Mouse (Mus musculus) neural tube, embryonic 11.5 days (tissue): ENCODE results near the gene Nars2. TPM values are rescaled to one million over a fixed set of nuclear protein-coding genes. Genes with fewer than 3 reads are reported as not detected.

Experiments used
- ATAC-seq: fragments of 200-750 bp; cut with Nextera tagmentation; 2 replicates; pipeline ENCODE4 v1.8.0; 2017; ENCODE audit warnings: moderate number of reproducible peaks, mild to moderate bottlenecking, moderate TSS enrichment, moderate library complexity; ENCODE audit not compliant: insufficient read depth, low FRiP score, low TSS enrichment
- DNase-seq: peaks from one replicate; pipeline ENCODE4 v3.0.0-alpha.2; 2015; ENCODE audit warnings: low spot score
- H3K27ac ChIP-seq: fragments of 300-500 bp; sonication (generic); 2 replicates; pipeline ENCODE4 v1.5.1; 2014; ENCODE audit warnings: low read depth, mild to moderate bottlenecking, low read length
- H3K27me3 ChIP-seq: fragments of 300-500 bp; sonication (generic); 2 replicates; pipeline ENCODE4 v1.6.1; 2014; ENCODE audit warnings: mild to moderate bottlenecking, low read length, mixed read lengths; ENCODE audit not compliant: control insufficient read depth, insufficient read depth
- H3K36me3 ChIP-seq: fragments of 300-500 bp; sonication (generic); 2 replicates; pipeline ENCODE4 v1.6.1; 2014; ENCODE audit warnings: mild to moderate bottlenecking, low read length, moderate library complexity, mixed read lengths; ENCODE audit not compliant: control insufficient read depth, insufficient read depth
- H3K4me1 ChIP-seq: fragments of 300-500 bp; sonication (generic); 2 replicates; pipeline ENCODE4 v1.6.1; 2014; ENCODE audit warnings: low read length, mixed read lengths; ENCODE audit not compliant: control insufficient read depth, insufficient read depth
- H3K4me2 ChIP-seq: fragments of 300-500 bp; sonication (generic); 2 replicates; pipeline ENCODE4 v1.6.1; 2014; ENCODE audit warnings: low read depth, mild to moderate bottlenecking, moderate library complexity
- H3K4me3 ChIP-seq: fragments of 300-500 bp; sonication (generic); 2 replicates; pipeline ENCODE4 v1.5.1; 2014; ENCODE audit warnings: low read depth, low read length
- H3K9ac ChIP-seq: fragments of 300-500 bp; sonication (generic); 2 replicates; pipeline ENCODE4 v1.6.1; 2014; ENCODE audit warnings: mild to moderate bottlenecking, low read length
- H3K9me3 ChIP-seq: fragments of 300-500 bp; sonication (generic); 2 replicates; pipeline ENCODE4 v1.6.1; 2016; ENCODE audit warnings: low read length; ENCODE audit not compliant: control insufficient read depth
- WGBS: fragments of 180-500 bp; shearing (Covaris S2); extraction: QIAGEN DNeasy Blood & Tissue Kit; methylation state at CpG from one replicate; pipeline ENCODE4 v1.1.7; 2014; 5-methylcytosine and 5-hydroxymethylcytosine counted together
- polyA plus RNA-seq: library from polyadenylated mRNA; unstranded; fragments of >200 nt; fragmentation: Nextera tagmentation; extraction: Ambion mirVana; gene quantifications from 2 replicates; pipeline ENCODE4 v1.2.1, GENCODE M21; 2014

The Nars2 gene
- 21.5 and 23.8 TPM in 2 replicates for polyA plus RNA-seq

- peaks cover 3% of the 10 kb centered on the region; the same call in 1 of the 2 replicates for H3K4me1 ChIP-seq
- peak within 1 kb of the TSS; percentile 57 for H3K4me2 ChIP-seq
- DNase-seq = peak; percentile 97
- no peaks in the 10 kb centered on the region for H3K36me3 ChIP-seq
- H3K27ac ChIP-seq = peak within 1 kb of the TSS; percentile 54; the same call in 1 of the 2 replicates
- H3K9me3 ChIP-seq = no peaks in the 10 kb centered on the region
- H3K9ac ChIP-seq = peak within 1 kb of the TSS; percentile 75
- peak; percentile 99 for ATAC-seq
- H3K27me3 ChIP-seq = no peaks in the 10 kb centered on the region
- H3K4me3 ChIP-seq = peak within 1 kb of the TSS; percentile 73
- WGBS = under 1% methylated on average over 62 of the region's 62 CpGs
Measured at GRCm38 (mm10) chr7:96951281-96952051, at the start of gene Nars2. Nars2 (plus strand) TSS chr7:96951505.

DNA sequence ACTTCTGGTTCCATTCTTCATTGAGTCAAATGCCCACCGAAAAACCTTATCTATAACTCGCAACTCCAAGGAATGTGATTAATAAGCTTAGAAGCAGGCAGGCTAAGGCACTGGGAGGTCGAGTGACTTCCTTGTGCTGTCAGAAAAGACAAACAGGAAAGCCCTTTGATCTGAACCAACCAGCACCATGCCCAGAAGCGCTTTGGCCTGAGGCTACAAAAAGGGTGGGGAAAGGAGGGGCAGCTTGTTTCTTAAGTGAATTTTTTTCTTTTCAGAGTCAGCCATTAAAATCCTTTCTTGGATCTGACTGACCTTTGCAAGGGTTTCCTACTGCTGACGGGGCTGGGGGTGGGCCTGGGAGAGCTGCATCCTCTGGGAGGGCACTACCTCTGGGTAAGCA lies 49.1 kb upstream of the Nars2 start:
- Histone ChIP-seq H3K27me3 (no peaks in the 10 kb centered on the region), H3K4me2 (no peak overlapping the region), H3K4me1 (peaks cover 2% of the 10 kb centered on the region), H3K9ac (no peak overlapping the region), H3K9me3 (no peaks in the 10 kb centered on the region), H3K36me3 (peaks cover 3% of the 10 kb centered on the region; the same call in 1 of the 2 replicates), H3K27ac (no peak overlapping the region), H3K4me3 (no peak overlapping the region)
- 56% methylated on average over 5 of the region's 5 CpGs for WGBS
- ATAC-seq (no peak), DNase-seq (no peak)

DNA sequence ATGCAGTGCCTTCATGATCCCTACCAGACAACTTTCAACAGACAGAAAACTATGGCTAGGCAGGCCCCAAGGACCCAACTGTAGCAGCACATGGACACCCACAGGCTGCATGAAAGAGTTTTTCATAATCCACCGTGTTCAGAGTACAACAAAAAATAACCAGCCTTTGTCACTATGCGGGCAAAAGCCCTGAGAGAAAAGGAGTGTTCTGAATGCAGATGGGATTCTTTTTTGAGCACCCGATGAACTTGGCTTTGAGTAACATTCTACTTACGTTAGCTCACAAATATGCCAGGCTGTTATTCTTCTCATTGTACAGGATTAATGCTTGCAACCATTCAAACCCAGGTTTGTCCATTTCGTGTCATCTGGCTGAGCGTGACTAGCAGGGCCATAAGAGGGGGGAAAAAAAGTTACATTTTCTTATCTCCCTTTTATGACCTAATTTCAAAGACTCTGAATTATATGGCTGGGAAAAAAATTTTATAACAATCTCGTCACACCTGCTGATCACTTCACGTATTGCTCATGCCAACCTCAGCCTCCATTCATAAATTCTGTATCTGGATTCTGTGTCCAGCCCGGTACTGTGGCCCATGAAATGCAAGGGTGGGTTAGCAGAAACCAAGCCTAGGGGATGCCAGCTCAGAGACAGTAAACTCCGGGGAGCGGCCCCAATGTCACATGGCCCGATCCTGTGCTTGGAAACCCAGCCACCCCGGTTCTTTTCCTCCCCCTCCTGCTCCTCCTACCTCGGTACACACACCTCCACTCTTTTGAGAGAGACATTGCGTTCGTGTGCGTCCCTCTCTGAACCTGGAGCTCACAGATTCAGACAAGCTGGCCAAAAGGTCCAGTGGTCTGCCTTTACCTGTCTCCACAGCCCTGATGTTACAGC lies 48.0 kb upstream of the Nars2 start:
- Histone ChIP-seq H3K4me2 (no peak overlapping the region), H3K9ac (no peak overlapping the region), H3K9me3 (no peaks in the 10 kb centered on the region), H3K4me1 (peaks cover 2% of the 10 kb centered on the region), H3K27ac (no peak overlapping the region), H3K4me3 (no peak overlapping the region), H3K36me3 (peaks cover 3% of the 10 kb centered on the region; the same call in 1 of the 2 replicates), H3K27me3 (no peaks in the 10 kb centered on the region)
- ATAC-seq (no peak), DNase-seq (no peak)
- 85% methylated on average over 17 of the region's 17 CpGs for WGBS

GRCm38 (mm10) chr7:96904442-96904841 lies 46.9 kb upstream of the Nars2 start:
- no peak for ATAC-seq
- H3K4me3 ChIP-seq = no peak overlapping the region
- H3K4me2 ChIP-seq = no peak overlapping the region
- H3K4me1 ChIP-seq = peaks cover 2% of the 10 kb centered on the region
- no peaks in the 10 kb centered on the region for H3K9me3 ChIP-seq
- DNase-seq = no peak
- no peak overlapping the region for H3K9ac ChIP-seq
- no peak overlapping the region for H3K27ac ChIP-seq
- no peaks in the 10 kb centered on the region for H3K27me3 ChIP-seq
- H3K36me3 ChIP-seq = peaks cover 3% of the 10 kb centered on the region; the same call in 1 of the 2 replicates
- WGBS = 56% methylated on average over 3 of the region's 3 CpGs

- Histone ChIP-seq H3K9ac (no peak overlapping the region), H3K27ac (no peak overlapping the region), H3K9me3 (no peaks in the 10 kb centered on the region), H3K4me1 (peaks cover 2% of the 10 kb centered on the region), H3K4me2 (no peak overlapping the region), H3K4me3 (no peak overlapping the region), H3K36me3 (peaks cover 3% of the 10 kb centered on the region; the same call in 1 of the 2 replicates), H3K27me3 (no peaks in the 10 kb centered on the region)
- DNase-seq (no peak), ATAC-seq (no peak)
- WGBS = 83% methylated on average over 1 of the region's 1 CpGs
Measured at GRCm38 (mm10) chr7:96904936-96905335, 46.4 kb upstream of the Nars2 start.

GRCm38 (mm10) chr7:96905422-96905821 lies 45.9 kb upstream of the Nars2 start:
- Histone ChIP-seq H3K36me3 (peaks cover 3% of the 10 kb centered on the region; the same call in 1 of the 2 replicates), H3K27me3 (no peaks in the 10 kb centered on the region), H3K4me2 (no peak overlapping the region), H3K9me3 (no peaks in the 10 kb centered on the region), H3K27ac (no peak overlapping the region), H3K4me1 (peaks cover 2% of the 10 kb centered on the region), H3K4me3 (no peak overlapping the region), H3K9ac (no peak overlapping the region)
- WGBS = 72% methylated on average over 3 of the region's 3 CpGs
- no peak for DNase-seq
- no peak for ATAC-seq

DNA sequence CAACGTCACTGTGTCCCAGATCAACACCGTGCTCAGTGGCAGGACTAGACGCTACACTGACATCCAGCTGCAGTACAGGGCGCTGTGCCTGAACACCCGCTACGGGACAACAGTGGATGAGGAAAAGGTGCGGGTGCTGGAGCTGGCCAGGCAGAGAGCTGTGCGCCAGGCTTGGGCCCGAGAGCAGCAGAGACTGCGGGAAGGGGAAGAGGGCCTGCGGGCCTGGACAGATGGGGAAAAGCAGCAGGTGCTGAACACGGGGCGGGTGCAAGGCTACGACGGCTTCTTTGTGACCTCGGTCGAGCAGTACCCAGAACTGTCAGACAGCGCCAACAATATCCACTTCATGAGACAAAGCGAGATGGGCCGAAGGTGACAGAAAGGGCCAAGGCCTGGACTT lies 45.1 kb upstream of the Nars2 start:
- Histone ChIP-seq H3K27ac (no peak overlapping the region), H3K27me3 (no peaks in the 10 kb centered on the region), H3K4me3 (no peak overlapping the region), H3K4me1 (peaks cover 2% of the 10 kb centered on the region), H3K9me3 (no peaks in the 10 kb centered on the region), H3K4me2 (no peak overlapping the region), H3K9ac (no peak overlapping the region), H3K36me3 (peaks cover 3% of the 10 kb centered on the region; the same call in 1 of the 2 replicates)
- no peak for DNase-seq
- 0 out of 2 replicates have a peak, but pooled peaks have one; percentile 49 for ATAC-seq
- 81% methylated on average over 20 of the region's 20 CpGs for WGBS

DNA sequence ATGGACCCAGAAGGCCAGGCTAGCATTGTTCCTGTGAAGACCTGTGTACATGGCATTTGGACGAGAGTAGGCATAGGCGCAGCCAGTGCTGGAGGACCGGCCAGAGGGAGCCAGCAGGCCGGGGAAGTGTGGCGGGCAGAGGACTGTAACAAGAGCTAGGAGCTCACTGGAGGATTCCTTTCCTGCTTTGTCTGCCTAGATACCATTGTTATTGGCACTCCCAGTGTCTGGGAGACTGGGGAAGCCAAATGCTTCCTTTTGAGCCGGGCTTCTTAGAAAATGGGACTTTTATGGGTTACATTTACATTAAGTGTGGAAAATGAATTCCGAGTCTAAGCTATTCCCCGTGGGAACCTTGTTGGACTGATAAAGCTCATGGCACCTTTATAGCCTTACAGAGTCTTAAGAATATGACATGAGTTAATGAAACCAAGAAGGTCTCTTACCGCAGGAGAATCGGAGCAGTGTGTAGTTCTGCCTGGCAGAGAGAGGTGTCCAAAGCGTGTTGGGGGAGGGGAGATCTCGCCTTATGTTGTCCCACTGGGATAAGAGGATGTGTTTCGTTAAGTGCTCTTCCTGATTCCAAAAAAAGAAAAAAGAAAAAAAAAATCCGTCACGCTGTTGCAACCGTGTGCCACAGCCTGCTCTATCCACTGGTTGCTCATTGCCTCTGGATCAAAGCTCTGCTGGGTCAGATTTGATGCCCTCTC lies 43.2 kb upstream of the Nars2 start:
- no peak overlapping the region for H3K27ac ChIP-seq
- DNase-seq = peak; percentile 11
- 66% methylated on average over 16 of the region's 16 CpGs for WGBS

More for the DNA sequence above, 43.2 kb upstream of the Nars2 start:
- no peak overlapping the region for H3K4me3 ChIP-seq
- H3K36me3 ChIP-seq = peaks cover 3% of the 10 kb centered on the region; the same call in 1 of the 2 replicates
- H3K4me2 ChIP-seq = no peak overlapping the region
- H3K4me1 ChIP-seq = peaks cover 2% of the 10 kb centered on the region
- no peak overlapping the region for H3K9ac ChIP-seq
- no peak for ATAC-seq
- H3K9me3 ChIP-seq = no peaks in the 10 kb centered on the region
- no peaks in the 10 kb centered on the region for H3K27me3 ChIP-seq
